Mouse (Mus musculus) testis, adult 10 weeks (tissue): ENCODE measurements around the gene Gm4181. TPM values are rescaled to one million over a fixed set of nuclear protein-coding genes. Genes with fewer than 3 reads are reported as not detected.

ENCODE experiments used
- polyA plus RNA-seq: library from polyadenylated mRNA; stranded (reverse); fragments of 350-450 nt; fragmentation: Illumina TruSeq; extraction: RNeasy Lipid Tissue Mini Kit (QIAGEN cat#74804); gene quantifications from one replicate; pipeline ENCODE4 v1.2.3, GENCODE M21; 2014; ENCODE audit warnings: low read depth, low replicate concordance

The Gm4181 gene
- polyA plus RNA-seq = 113 TPM

DNA sequence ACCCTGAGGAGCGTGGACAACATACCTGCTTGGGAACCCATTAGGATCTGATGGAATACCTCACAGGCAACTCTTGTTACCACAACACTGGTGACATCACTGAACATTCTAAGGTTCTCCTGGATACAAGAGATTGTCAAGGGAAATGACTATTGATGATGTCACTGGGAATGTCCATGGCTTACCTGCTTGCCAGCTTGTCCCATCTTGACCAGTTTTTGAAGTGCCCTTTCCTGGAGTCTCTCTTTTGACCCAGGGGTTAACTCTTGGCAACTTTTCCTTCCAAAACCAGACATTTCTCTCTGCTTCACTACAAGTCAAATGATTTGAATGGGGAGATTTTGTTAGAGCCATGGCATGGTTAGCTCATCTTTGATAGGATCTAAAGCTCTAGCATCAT lies at the start of gene Gm4181:
Gm4181 (minus strand) TSS at position 101 of the 400 bp plus-strand sequence.

GRCm38 (mm10) chr14:51611210-51611609 lies 24.3 kb downstream of the Gm4181 start, which contains the start of gene Gm17078:
TSS of gene Gm17078 (minus strand) at chr14:51611310.

DNA sequence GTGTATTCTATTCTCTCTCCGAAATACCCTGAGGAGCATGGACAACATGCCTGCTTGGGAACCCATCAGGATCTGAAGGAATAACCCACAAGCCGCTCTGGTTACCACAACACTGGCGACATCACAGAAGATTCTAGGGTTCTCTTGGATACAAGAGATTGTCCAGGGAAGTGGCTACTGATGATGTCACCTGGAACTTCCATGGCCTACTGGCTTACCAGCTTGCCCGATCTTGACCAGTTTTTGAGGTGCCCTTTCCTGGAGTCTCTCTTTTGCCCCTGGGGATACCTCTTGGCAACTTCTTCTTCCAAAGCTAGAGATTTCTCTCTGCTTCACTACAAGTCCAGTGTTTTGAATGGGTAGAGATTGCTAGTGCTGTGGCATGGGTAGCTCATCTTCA lies 43.4 kb downstream of the Gm4181 start, which contains the start of gene Gm17174:
Gm17174 (minus strand) TSS at position 101 of the 400 bp plus-strand sequence.

Other genes starting within 250 kb of the Gm4181 start
- gene Vmn2r88, start 224.8 kb downstream of the Gm4181 start, polyA plus RNA-seq = 0.98 TPM
- gene Vmn2r89, start 183.8 kb downstream of the Gm4181 start, polyA plus RNA-seq = 0.03 TPM
- 12.6 TPM for gene Gm5622, start 82.9 kb downstream of the Gm4181 start, polyA plus RNA-seq
- gene Gm17175, start 61.6 kb downstream of the Gm4181 start, polyA plus RNA-seq = 1.7 TPM
- 7.3 TPM for gene Gm17174, start 43.5 kb downstream of the Gm4181 start, polyA plus RNA-seq
- gene Gm17078, start 24.4 kb downstream of the Gm4181 start, polyA plus RNA-seq = 0.90 TPM
- gene Gm17079, start 59.8 kb upstream of the Gm4181 start, polyA plus RNA-seq = 4.2 TPM
- 207 TPM for gene Gm5800, start 81.5 kb upstream of the Gm4181 start, polyA plus RNA-seq
- gene Ang4, start 137.9 kb upstream of the Gm4181 start, polyA plus RNA-seq = 0.34 TPM
- 6.6 TPM for gene AY358078, start 164.4 kb upstream of the Gm4181 start, polyA plus RNA-seq
- gene Ear6, start 218.0 kb upstream of the Gm4181 start, polyA plus RNA-seq = not detected
- gene Mettl17, start 249.2 kb upstream of the Gm4181 start, polyA plus RNA-seq = 2.7 TPM